Mouse (Mus musculus) liver, postnatal 0 days (tissue): ENCODE measurements around the gene Prss38.

Experiments
- CTCF ChIP-seq: sonication (generic); IDR thresholded peaks from 2 replicates; pipeline ENCODE4 v1.5.1; 2016; ENCODE audit warnings: antibody characterized with exemption, low read depth
- EP300 ChIP-seq: IDR thresholded peaks from 2 replicates; pipeline ENCODE4 v1.6.1; 2016; ENCODE audit warnings: antibody characterized with exemption, low read depth, mild to moderate bottlenecking

DNA sequence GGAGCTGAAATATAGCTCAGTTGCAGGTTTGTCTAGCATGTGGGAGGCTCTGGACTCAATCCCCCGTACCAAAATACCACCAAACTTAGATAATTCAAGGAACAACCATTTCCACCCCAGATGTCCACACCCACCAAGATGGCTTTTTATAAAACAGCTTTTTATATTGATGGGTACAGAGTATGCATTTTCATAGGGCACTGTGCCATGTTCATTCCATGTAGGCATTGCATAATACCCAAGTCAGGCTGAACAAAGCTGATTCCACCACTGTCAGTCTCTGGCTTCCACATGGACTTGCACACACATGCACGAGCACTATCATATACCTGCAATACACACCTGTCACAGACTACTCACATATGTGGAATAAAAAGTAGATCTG is 36.7 kb downstream of the Prss38 start:
- TF ChIP-seq CTCF: no peak
- TF ChIP-seq EP300: no peak
